Mouse (Mus musculus): ENCODE results near the gene Cep57l1. TPM values are rescaled to one million over a fixed set of nuclear protein-coding genes. Genes with fewer than 3 reads are reported as not detected.

Gene Cep57l1
- 1.1 TPM in 2 replicates for polyA plus RNA-seq (2012; rRNA removed)

GRCm38 (mm10) chr10:41809771-41810563, at the start of gene Cep57l1, which contains the start of gene Sesn1:
Cep57l1 (minus strand) TSS chr10:41809871.
Sesn1 (plus strand) TSS chr10:41809935.

GRCm38 (mm10) chr10:41716029-41716897, 93.4 kb downstream of the Cep57l1 start, which contains the start of gene Ccdc162:
Ccdc162 (minus strand) TSS chr10:41716634.

Other genes with a start within 250 kb of the Cep57l1 start
- 4.0 and 4.2 TPM in 2 replicates for gene Ccdc162, start 93.2 kb downstream of the Cep57l1 start, polyA plus RNA-seq (2012; rRNA removed)
- gene Sesn1, start 64 bp upstream of the Cep57l1 start, polyA plus RNA-seq (2012; rRNA removed) = 28.4 and 31.6 TPM in 2 replicates
- gene Armc2, start 208.6 kb upstream of the Cep57l1 start, polyA plus RNA-seq (2012; rRNA removed) = 1.2 TPM in 2 replicates

All from ovary, adult 2 months (tissue).